Mouse (Mus musculus) heart, postnatal 14 days (tissue): ENCODE results near the gene Arhgef40. TPM values are rescaled to one million over a fixed set of nuclear protein-coding genes. Genes with fewer than 3 reads are reported as not detected.
"Not testable (repeated sequence)": the region's sequence is repeated elsewhere in the genome, so short reads cannot be mapped to it uniquely, and the experiment has no call there.

Source experiments
- DNase-seq, 2 experiments: peaks; one replicate each; pipeline ENCODE4 v3.0.0; 2021 to 2022
- intact Hi-C: fragments of 180-260 bp; cut with DNase I; formaldehyde crosslinking; loops from one replicate; pipeline ENCODE4 v1.15.1; 2025
- total RNA-seq, 2 experiments: library from RNA; stranded (reverse); gene quantifications; 2 replicates each; pipeline ENCODE4 v1.2.3; 2021

Gene Arhgef40
- total RNA-seq, 2 experiments from 2014 or later = 39.7 to 47.1 TPM

DNA sequence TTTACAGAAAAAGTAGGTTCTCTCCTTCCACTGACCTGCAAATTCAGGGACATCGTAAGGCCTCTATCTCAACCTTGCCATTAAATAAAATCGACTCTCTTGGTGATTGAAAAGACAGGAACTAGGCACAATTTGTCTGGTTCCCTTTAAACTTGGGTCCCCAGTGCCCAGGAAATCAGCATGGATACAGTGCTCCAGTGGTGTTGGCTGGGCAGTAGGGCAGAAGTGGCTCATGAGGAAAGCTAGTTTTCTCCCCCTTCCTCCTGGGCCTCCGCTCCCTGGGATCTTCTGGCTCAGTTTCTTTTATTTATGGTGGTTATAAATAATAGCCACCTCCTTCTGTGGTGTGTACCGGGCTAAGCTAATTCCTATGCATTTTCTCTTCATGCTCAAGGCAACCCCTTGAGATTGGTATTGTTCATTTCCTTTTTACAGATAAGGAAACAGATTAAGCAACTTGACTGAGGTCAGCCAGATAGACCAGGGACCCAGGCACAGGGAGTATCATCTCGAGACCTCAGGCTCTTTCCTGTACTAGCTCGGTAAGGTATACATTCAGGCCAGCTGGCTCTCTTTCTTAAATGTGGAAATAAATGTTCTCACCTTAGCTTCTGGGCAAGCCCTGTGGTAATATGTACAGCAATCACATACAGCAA lies 31.1 kb downstream of the Arhgef40 start, which contains the start of gene Tmem253:
Tmem253 (plus strand) TSS at position 214 of the 656 bp plus-strand sequence.
- intact Hi-C loops = no loop called here
- no peak for DNase-seq

DNA sequence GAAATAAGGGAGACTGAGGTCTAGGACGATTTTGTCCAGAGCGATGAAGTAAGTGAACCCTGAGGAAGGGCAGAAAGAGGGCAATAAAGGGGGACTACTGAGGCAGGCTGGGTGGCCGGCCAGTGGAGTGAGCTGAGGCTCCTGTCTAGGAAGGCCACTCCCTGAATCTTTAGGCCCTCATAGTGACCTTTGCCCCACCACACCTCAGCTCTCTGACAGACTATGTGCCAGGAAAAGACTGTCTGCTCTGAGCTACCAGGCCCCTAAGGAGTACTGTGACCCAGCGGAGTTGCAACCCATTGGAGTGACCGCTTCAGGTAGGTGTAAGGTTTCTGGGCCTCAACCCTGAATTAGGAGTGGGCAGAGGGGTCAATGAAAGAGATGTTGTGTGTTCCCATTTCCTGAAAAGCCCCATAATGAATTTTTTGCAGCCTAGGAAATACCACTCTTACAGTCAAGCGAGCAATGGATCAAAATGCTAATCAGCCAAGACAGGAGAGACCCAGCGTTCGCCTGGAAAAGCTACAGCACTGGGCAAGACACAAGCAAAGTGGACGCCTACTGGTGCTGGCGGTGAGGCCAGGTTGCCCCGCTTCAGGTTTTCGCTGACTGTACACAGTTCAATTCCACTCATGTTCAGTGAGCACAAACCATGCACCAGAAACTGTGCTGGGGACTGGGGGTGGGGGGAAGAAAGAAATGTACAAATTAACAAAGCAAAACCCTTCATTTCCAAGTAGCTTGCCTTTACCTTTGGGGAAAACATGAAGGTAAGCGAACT lies 32.3 kb downstream of the Arhgef40 start:
- DNase-seq = no peak
- intact Hi-C loops = no loop called here

DNA sequence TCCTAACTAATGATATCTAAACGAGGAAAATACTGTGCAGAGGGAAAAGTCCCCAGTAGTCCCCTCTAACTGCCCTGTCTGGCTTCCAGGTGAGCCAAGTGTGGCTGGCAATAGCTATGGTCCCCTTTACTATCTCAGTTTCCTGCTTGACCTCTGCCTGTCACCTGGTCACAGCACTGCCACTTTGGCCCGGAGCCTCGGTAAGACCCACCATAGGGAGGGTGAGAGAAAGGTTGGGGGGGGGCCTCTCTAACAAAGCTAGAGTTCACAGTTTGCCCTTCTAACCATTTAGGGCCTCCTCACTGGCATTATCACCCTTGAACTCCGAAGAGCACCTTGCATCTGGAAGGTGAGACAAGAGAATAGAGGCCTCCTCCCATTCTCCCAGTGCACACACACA lies 33.1 kb downstream of the Arhgef40 start:
- no peak for DNase-seq
- intact Hi-C loops = no loop called here

DNA sequence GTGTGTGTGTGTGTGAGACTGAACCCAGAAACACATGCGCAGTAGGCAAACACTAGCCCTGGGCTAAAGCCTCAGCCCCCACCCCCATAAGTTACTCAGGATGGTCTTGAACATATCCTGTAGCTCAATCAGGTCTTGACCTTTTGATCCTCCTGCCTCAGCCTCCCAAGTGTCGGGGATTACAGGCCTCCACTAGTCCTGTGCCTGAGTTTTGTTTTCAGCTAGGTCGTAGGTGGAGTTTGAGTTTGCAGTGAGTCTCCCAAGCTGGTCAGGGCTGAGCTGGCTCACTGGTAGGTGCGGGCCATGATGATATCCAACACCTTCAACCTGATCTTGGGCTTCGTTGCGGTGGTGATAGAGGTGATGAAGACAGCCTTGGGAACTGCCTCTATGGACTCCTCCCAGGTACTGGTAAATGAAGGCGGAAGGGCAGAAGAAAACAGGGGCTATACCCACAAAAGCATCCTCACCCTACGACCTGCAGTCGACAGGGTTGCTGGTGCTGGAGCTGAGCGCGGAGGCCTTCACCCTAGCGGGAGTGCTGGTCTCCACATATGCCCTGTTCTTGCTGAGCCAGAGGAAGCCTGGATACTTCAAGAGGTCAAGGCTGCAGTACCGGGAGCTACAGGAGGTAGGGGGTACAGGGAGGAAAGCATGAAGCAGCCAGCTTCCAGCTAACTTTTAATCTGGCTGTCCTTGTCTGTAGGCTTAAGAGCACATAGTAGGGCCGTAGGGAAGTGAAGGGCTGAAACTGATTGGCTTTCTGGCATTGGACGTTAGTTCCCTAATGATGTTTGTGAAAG lies 33.9 kb downstream of the Arhgef40 start:
- DNase-seq = no peak
- intact Hi-C loops = no loop called here

DNA sequence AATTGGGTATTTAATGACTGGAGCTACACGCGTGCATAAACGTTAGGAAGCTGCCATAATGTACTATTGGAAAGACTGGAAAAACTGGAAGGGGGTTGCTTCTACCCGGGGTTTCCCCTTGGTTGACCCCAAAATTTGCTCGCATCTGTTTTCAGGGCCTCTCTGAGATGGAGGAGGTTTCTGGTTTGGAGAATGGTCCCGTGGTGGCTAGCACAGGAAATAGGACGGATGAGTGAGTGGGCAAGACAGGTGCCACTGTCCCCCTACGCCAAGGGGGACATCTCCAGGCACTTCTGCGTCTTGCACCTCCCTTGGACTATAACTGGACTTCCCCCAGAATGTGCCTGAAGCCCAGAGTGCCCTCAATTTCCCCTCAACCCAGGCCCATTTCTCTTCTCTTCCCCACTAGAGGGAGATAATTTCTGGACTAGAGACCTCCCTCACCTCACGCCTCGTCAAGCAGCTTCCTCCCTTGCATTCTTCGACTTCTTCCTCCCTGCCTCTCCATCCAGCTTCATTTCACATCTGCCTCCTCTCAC lies 34.6 kb downstream of the Arhgef40 start:
- DNase-seq = no peak
- intact Hi-C loops = no loop called here

DNA sequence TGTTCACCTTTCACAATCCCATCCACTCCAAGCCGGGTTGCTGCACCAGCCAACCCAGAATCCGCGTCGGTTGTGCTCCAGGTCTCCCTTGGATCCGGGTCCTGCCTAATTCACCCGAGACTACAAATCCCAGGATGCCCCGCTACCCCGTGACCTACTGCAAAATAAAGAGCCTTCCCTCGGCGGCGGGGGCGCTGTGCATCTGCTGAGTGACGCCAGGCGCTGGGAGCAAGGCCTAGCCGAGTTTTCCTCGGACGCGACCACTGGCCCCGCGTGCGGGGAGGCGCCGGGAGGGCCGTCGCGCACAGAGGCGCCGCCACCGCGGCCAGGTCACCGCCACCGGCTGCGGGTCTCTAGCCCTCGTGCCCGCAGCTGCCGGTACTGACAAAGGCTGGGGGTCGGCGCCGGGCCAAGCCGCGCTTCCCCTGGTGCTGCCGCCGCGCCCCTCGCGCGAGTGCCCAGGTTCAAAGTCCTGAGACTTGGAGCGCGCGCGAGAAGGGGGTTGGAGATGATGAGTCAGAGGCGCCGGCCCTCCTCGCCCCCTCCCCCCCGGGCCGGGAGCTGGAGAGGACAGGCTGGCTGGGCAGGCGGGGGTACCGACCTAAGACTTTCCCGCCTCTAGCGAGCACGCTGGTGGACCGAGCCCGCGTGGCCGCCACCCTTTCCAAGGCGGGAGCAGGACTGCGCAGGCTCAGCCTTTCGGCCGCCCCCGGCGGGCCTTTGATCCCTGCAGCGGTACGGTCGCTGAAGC lies 35.2 kb downstream of the Arhgef40 start:
- DNase-seq = peak; percentile 96
- intact Hi-C loops = loop anchor here (5.0 kb wide), 1 partner anchor 83 kb away; the partner anchor contains the start of gene Hnrnpc

DNA sequence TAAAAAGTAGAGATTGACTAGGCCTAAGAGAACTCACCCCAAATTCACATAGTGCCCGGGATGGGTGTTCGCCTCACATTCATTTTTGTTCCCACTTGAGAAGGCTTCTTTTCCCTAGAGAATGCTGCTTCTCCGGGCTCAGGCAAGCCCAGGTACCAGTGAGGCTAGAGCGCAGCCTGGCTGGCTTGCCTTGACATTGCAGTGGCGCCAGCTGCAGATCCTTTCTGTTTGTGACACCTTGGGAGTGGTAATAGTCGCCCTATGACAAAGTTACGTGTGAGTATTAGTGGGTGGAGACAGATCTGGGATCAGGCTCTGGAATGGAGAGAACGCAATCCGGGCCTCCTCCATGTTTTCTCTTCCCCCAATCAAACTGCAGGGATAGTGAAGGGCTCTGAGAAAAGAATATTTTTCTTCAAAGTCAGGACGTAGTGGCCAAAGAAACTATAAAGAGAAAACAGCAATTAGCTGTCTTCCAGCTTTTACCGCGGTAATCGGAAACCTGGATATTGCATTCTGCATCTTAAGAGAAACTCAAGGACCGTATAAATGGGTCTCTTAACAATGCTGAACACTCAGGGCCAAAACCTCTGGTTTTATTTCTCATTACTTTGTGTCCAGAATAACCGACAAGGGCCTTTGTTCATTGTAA lies 36.1 kb downstream of the Arhgef40 start, which contains the start of gene Zfp219:
Zfp219 (minus strand) TSS at position 248 of the 652 bp plus-strand sequence.
- intact Hi-C loops = loop anchor here (5.0 kb wide), 1 partner anchor 82 kb away; the partner anchor contains the start of gene Hnrnpc
- DNase-seq = peak; percentile 75 to 82

DNA sequence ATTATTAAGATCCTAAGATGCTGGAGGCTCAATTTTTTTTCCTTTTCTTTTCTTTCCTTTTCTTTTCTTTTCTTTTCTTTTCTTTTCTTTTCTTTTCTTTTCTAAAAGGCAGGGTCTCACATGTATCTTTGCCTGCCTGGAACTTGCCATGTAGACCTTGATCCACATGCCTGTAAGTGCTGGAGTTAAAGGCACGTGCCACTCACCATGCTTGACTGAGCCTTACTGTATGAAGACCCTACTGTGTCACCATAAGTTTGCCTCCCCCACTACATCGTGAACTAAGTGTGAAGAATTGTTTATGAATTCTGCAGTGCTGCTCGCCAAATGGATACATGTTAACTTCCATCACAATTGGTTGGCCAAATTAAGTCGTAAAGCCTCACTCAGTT lies 36.6 kb downstream of the Arhgef40 start:
- intact Hi-C loops = loop anchor here (5.0 kb wide), 1 partner anchor 81 kb away; the partner anchor contains the start of gene Hnrnpc
- no peak for DNase-seq

DNA sequence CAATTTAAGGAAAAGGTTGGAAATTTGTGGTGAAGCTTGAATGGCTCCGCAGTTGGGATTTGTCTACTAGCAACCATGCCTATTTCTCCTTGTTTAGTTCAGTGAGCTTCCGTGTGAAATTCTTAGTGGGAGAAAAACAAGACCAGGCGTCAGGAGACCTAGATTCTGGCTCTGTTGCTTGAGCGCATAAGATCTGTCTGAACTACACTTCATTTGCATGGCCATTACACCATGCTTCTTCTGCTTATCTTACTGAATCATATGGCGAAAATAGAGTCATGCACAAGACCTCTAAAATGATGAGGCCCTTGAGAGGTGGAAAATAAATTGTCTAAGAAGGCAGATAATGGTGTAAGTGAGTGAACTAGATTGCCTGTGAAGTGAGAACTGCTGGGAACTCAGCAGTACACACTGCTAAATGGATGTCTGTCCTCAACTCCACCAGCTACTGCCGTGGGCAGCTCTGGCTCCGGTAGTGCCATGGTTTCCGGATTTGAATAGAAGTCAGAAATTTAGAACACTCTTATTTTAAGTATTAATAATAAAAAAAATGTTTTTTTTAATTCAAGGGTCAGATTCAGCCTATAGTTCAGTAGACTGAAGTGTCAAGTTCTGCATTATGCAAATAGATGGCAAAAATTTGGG lies 37.2 kb downstream of the Arhgef40 start:
- DNase-seq = no peak
- intact Hi-C loops = loop anchor here (5.0 kb wide), 1 partner anchor 81 kb away; the partner anchor contains the start of gene Hnrnpc

DNA sequence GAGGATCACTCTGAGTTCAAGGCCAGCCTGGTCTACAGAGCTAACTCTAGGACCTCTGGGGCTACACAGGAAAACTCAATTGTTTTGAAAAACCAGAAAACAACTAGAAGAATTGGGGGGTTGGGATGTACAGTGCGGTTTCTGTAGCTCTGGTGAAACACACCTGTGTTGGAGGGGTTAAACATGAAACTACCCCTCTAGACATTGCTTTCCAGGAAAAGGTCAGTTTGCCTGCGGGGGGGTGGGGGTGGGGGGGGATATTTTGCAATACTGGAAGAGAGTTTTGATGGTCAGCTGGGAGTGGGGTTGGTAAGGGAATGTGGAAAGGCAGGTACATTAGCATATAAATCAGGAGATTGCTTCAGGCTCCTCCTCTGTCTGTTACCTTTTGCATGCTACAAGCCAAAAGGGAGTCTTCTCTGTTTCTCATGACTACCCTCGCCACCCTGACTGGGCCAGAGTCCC lies 37.8 kb downstream of the Arhgef40 start:
- intact Hi-C loops = loop anchor here (5.0 kb wide), 1 partner anchor 80 kb away; the partner anchor contains the start of gene Hnrnpc

DNA sequence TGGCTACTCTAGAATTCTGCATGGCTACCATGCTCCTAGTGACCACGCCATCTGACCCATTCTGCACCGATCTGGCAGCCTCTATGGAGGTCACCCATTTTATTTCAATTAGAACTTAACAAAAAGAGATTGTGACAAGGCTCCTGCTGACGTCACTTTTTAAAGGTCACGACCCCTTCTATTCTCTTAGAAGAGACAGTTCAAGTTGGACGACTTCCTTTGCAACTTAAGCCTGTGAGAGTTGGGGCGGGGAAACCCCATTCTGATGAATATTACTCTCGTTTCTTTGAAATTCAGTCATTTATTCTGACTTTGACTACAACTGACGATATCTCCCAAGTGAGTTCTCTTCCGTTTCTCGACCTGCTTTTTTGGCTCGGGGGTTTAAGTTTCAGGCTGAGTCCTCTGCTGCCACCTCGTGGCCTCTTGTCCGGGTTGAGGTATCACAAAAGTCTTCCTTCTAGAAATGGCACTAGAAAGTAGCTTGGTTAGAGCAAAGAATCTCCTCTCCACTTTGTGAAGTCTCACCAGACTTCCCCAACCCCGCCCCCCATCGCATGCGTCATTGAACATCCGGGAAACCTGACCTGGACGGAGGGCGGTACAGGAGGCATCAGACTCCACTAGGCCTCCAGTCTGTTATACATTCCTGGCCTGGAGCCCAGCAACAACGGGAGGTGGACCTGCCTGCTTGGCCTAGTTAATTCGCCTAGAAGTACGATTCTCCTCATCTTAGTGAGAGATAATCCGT lies 38.4 kb downstream of the Arhgef40 start:
- peak; percentile 85 to 89 for DNase-seq
- intact Hi-C loops = loop anchor here (5.0 kb wide), 1 partner anchor 79 kb away; the partner anchor contains the start of gene Hnrnpc

More for the DNA sequence above, 37.8 kb downstream of the Arhgef40 start:
- no peak for DNase-seq

DNA sequence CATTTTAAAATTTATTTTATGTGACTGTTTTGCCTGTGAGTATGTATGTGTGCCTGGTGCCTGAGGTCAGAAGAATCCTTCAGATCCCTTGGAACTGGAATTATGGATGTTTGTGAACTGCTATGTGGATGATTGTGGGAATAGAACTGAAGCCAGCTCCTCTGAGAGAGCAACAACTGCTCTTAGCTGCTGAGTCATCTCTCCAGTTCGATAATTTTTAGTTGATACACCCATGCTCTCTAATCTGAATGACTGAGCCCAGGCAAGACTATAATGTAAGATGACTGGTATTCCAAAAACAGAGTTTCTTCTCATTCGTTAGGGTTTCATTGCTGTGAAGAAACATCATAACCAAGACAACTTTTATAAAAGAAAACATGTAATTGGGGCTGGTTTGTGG lies 39.6 kb downstream of the Arhgef40 start:
- no peak for DNase-seq
- intact Hi-C loops = loop anchor here (5.0 kb wide), 1 partner anchor 78 kb away; the partner anchor contains the start of gene Hnrnpc

DNA sequence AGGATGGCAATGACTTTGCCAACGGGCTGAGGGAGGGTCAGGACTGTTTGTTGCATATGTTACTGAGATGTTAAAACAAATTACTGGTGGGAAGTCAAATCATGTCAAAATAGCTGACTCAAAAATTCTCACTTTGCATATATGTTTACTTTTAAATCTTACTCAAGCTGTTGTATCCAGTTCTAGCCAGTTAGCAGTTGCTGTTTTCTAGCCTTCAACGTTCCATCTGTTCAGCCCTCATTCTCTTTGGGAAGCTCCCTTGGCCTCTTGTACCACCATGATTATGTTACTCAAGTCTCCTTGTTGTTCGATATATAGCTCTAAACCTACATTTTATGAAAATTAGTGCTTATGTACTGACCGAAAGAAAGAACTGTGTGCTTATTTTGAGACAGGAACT lies 41.8 kb downstream of the Arhgef40 start:
- DNase-seq = no peak
- intact Hi-C loops = no loop called here

DNA sequence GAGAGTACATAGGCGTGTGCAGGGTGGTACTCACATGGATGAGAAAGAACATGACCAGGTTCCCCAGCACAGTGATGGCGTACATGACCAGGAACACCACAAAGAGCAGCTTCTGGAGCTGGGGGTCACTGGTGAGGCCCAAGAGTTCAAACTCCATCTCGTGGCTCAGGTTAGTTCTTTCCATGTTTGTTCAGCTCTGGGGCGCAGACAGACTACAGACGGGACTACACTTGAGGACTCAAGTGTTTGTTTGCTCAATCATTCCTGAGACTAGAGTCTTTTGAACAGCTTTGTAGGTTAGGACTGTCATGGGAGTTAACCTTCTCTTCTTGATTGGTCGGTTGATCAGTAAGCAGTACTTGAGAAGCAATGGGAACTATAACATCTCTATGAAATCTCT lies 51.4 kb downstream of the Arhgef40 start:
- no peak for DNase-seq
- intact Hi-C loops = no loop called here

DNA sequence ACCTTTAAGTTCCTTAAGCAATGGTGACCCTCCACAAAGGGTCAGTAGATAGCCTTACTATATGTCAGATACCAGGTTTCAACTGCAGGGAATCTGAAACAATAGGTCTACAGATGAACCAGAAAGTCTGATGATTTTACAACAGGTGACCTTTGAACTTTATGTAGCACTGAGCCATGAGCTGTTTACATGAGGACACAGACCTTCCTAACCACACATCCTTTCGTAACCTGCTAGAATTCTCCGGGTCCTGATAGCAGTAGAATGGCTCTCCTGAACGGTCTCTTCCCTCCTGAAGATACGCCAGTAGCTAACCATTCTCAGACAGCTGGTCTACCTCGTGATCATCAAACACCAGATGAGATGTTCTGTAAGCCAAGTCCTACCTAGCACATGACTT lies 54.8 kb downstream of the Arhgef40 start:
- no peak for DNase-seq
- intact Hi-C loops = no loop called here

DNA sequence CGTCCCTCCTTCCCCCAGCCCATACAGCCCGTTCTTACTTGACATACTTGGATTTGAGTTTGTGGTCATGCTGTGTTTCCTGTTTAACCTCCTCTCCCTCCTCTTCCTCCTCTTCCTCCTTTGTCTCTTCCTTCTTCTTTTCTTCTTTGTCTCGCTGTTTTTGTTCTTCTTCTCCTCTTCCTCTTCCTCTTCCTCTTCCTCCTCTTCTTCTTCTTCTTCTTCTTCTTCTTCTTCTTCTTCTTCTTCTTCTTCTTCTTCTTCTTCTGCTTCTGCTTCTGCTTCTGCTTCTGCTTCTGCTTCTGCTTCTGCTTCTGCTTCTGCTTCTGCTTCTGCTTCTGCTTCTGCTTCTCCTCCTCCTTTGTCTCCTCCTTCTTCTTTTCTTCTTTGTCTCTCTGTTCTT lies 57.8 kb downstream of the Arhgef40 start, which contains the start of gene Olfr221:
Olfr221 (minus strand) TSS at position 101 of the 400 bp plus-strand sequence.
- intact Hi-C loops = not testable (repeated sequence)

DNA sequence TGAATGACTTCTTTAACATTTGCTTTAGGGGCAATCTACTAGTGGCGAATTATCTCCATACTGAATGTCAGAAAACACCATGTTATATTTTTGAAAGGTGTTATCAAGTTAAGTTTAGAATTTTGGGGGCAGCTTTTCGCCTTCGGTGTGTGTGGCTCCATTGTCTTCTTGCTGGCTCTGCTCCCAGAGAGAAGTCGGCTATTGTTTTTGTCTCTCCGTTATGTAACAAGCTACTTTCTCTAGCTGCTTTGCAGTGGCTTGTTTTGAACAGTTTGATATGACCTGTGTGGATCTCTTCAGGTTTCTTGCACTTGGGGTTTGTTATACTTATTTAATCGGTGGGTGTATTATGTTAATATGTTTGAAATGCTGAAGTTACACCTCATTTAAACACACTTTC lies 58.9 kb downstream of the Arhgef40 start:
- DNase-seq = peak in 1 of 2 experiments; percentile 14
- intact Hi-C loops = no loop called here

More for the DNA sequence above, 57.8 kb downstream of the Arhgef40 start, which contains the start of gene Olfr221:
- DNase-seq = not testable (repeated sequence)
